8 mouse cellular contexts compared by ENCODE assay signal in the genomic region with DNA sequence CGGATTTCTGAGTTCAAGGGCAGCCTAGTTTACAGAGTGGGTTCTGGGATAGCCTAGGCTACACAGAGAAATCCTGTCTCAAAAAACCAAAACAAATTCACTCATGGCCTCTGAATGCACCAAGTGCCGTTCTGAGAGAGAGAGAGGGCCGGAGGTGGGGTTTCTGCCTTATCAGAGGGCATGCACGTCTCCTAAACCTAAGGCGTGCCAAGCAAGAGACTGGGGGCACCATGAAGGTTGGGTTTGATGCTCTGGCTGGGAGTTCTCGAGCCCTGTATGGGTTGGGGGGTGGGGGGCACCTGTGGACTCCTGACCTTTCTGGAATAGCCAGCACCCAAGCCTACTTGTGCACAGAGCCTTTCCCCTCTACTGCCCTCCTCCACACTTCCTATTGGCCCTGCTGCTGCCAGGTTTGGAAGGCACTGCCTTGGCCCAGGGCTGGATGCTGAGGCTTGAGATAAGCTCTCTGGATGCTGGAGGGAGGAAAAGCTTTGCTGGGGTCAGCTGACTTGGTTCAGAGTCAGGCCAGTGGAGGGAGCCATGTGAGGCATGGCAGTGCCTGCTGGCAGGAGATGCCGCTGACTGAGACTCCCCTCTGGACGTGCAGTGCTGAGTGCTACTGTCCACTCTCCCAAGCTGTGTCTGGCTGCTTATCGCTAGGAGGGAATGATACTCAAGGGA. TPM values are rescaled to one million over a fixed set of nuclear protein-coding genes. Genes with fewer than 3 reads are reported as not detected.
DNase-seq lines count a peak whose midpoint lies in the region; ATAC-seq lines count a peak whose summit lies in the region.
"Had no signal": no experiment of that assay in that cellular context is flagged by ENCODE, and none has a peak within 500 bp of the region (broad histone marks: within the 10 kb centered on the region; RNA-seq: fewer than 3 reads in every experiment).

No protein-coding gene starts in this region.

- WGBS in heart, embryonic 15.5 days, result 63% methylated on average over 9 of the region's 9 CpGs

- peak; percentile 12; the same call in 1 of the 2 replicates for ATAC-seq in heart, embryonic 15.5 days (replicated peaks; ENCODE audit: insufficient number of reproducible peaks, insufficient read depth, low FRiP score, low read depth)

- H3K4me3 ChIP-seq in brown adipose tissue, adult 24 weeks (ENCODE audit: insufficient read depth, low read depth, low read length), result no peak overlapping the region
- no peak overlapping the region for H3K4me3 ChIP-seq in heart, embryonic 15.5 days

- peak overlapping the region; percentile 23; the same call in 1 of the 2 replicates for H3K4me2 ChIP-seq in heart, embryonic 15.5 days

- H3K36me3 ChIP-seq in heart, embryonic 15.5 days, result peaks cover under 1% of the 10 kb centered on the region; the same call in 1 of the 2 replicates
- H3K36me3 ChIP-seq: midbrain, embryonic 12.5 days had no signal

- H3K27me3 ChIP-seq in heart, embryonic 15.5 days, result no peaks in the 10 kb centered on the region

- no peak overlapping the region for H3K9ac ChIP-seq in heart, embryonic 15.5 days
- H3K9ac ChIP-seq: midbrain, embryonic 12.5 days had no signal

- 0 out of 2 replicates have a peak overlapping the region, but pooled peaks have one; percentile 4 for H3K27ac ChIP-seq in brown adipose tissue, adult 24 weeks (replicated peaks; ENCODE audit: low read depth, low read length)
- 0 out of 2 replicates have a peak overlapping the region, but pooled peaks have one; percentile 16 for H3K27ac ChIP-seq in heart, embryonic 15.5 days
- H3K27ac ChIP-seq: midbrain, embryonic 12.5 days had no signal

- peaks cover 44% of the 10 kb centered on the region for H3K4me1 ChIP-seq in brown adipose tissue, adult 24 weeks (ENCODE audit: control insufficient read depth, insufficient read depth, insufficient read length, low read length)
- peaks cover 56% of the 10 kb centered on the region for H3K4me1 ChIP-seq in heart, embryonic 15.5 days (replicated peaks)

- H3K9me3 ChIP-seq in heart, embryonic 15.5 days (replicated peaks), result no peaks in the 10 kb centered on the region
- H3K9me3 ChIP-seq: midbrain, embryonic 12.5 days had no signal

- peak; percentile 64 to 65 for DNase-seq in lung, adult 18-20 months
- DNase-seq in lung, postnatal 14 days, result no peak
- peak; percentile 51 for DNase-seq in lung, postnatal 10 days
- no peak for DNase-seq in thymus, postnatal 10 days (ENCODE audit: low spot score in 2 of 2)
- DNase-seq in thymus, postnatal 14 days, result no peak

RNA-seq across cellular contexts. Expression of a gene that starts 7.6 kb away (rescaled TPM):
- 70.5 and 79.9 TPM in 2 replicates for polyA plus RNA-seq in brown adipose tissue, adult 24 weeks (2012; ENCODE audit: insufficient read depth, insufficient read length, missing spikeins)
- 64.3 and 76.8 TPM in 2 replicates for polyA plus RNA-seq in heart, embryonic 15.5 days (2015; fragmentation: Nextera tagmentation; extraction: Ambion mirVana)

RNA-seq across cellular contexts. Expression of a gene that starts 18.1 kb away (rescaled TPM):
- 6.1 and 6.6 TPM in 2 replicates for polyA plus RNA-seq in brown adipose tissue, adult 24 weeks (2012; ENCODE audit: insufficient read depth, insufficient read length, missing spikeins)
- 20.0 and 24.0 TPM in 2 replicates for polyA plus RNA-seq in heart, embryonic 15.5 days (2015; fragmentation: Nextera tagmentation; extraction: Ambion mirVana)

RNA-seq across cellular contexts. Expression of a gene that starts 54.7 kb away (rescaled TPM):
- polyA plus RNA-seq in brown adipose tissue, adult 24 weeks (2012; ENCODE audit: insufficient read depth, insufficient read length, missing spikeins), result 0.63 and 2.0 TPM in 2 replicates
- 0.86 and 3.5 TPM in 2 replicates for polyA plus RNA-seq in heart, embryonic 15.5 days (2015; fragmentation: Nextera tagmentation; extraction: Ambion mirVana)

RNA-seq across cellular contexts. Expression of a gene that starts 58.4 kb away (rescaled TPM):
- polyA plus RNA-seq in brown adipose tissue, adult 24 weeks (2012; ENCODE audit: insufficient read depth, insufficient read length, missing spikeins), result 10.0 and 10.2 TPM in 2 replicates
- polyA plus RNA-seq in heart, embryonic 15.5 days (2015; fragmentation: Nextera tagmentation; extraction: Ambion mirVana), result 20.4 and 34.5 TPM in 2 replicates

Comparison
In these comparisons a context has a peak if more than half of its experiments do, and no peak if none do; other contexts are left out.
1. DNase-seq: peak in lung, adult 18-20 months (2 of 2) and lung, postnatal 10 days (single experiment); none in lung, postnatal 14 days (single experiment), thymus, postnatal 10 days (0 of 2) and thymus, postnatal 14 days (single experiment).